Mouse (Mus musculus): ENCODE data around the gene Ankrd31. TPM values are rescaled to one million over a fixed set of nuclear protein-coding genes. Genes with fewer than 3 reads are reported as not detected.

Ankrd31 gene
- polyA plus RNA-seq (2014; fragmentation: Nextera tagmentation; extraction: Ambion mirVana) = 0.23 TPM in 1 of 2 replicates, not detected in the other

DNA sequence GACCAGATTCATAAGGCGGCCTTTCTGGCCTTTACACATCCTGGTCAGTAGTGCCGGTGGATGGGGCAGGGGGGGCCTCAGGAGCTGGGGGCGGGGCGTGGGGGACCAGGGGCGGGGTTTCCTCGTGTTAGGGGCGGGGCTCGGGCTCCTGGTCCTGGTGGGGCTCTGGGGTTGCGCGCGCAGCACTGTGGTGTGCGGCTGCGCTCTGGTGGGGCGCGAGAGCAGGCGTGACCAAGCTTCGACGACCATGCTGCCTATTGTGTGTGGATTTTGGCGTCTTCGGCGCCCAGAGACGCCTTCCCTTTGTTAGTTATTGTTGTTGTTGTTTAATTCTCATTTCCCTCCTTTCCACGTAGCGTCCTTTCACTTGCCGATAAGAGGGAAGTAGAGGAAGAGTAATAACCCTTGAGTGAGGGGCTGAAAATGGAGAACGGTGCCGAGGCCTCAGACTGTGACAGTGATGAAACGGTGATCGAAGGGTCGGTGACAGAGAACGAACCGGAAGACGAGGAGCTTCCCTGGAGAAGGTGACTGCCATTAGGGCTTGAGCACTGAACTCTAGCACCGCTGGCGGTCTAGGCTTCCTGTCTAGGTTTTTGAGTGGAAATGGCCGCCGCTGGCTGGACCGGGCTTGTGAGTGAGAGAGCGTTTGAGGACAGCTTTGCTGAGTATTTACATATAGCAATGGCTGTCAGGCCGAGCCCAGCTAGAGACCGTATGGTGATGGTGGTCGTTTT lies at the start of gene Ankrd31:
Gene Ankrd31 (plus strand): TSS at position 164 of the 737 bp plus-strand sequence.
- Histone ChIP-seq H3K4me1 (replicated peaks; ENCODE audit: control insufficient read depth, insufficient read depth, low read length) (no peaks in the 10 kb centered on the region), H3K36me3 (replicated peaks; ENCODE audit: control insufficient read depth, insufficient read depth) (no peaks in the 10 kb centered on the region), H3K9me3 (ENCODE audit: control insufficient read depth, low read length) (no peaks in the 10 kb centered on the region), H3K9ac (no peak within 1 kb of the TSS), H3K27ac (no peak within 1 kb of the TSS), H3K4me3 (replicated peaks; ENCODE audit: low read length) (no peak within 1 kb of the TSS), H3K27me3 (ENCODE audit: control insufficient read depth, insufficient read depth, low read length) (no peaks in the 10 kb centered on the region), H3K4me2 (replicated peaks) (no peak within 1 kb of the TSS)
- DNase-seq (ENCODE audit: low spot score) (no peak), ATAC-seq (ENCODE audit: low FRiP score) (no peak)
- WGBS = 89% methylated on average over 42 of the region's 42 CpGs

DNA sequence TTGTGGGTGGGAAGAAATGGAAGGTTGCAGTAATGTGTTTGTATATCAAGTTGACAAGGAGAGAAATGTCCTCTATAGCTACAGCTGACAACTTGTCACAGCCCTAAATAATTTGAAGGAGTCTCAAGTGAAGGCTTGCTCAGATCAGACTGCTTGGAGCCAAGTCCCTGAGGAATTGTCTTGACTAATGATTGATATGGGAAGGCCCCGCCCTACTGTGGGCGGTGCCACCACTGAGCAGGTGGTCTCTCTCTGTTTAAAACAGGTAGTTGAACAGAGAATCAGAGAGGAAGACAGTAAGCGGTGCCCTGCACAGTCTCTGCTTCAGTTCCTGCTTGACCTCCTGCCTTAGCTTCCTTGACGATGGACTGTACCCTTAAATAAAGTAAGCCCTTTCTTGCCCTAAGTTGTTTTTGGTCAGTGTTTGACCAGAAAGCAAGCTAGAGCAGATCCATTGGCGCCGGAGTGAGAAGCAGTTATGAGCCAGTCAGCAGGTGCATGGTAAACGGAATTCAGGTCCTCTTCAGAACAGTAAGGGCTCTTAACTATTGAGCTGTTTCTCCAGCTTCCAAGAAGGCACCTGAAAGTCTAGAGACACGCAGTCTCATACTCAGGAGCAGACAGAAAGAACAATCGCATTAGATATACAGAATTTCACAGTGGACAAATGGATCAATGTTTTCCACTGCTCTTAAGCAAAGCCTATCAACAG lies 45.3 kb upstream of the Ankrd31 start:
- Histone ChIP-seq H3K4me3 (replicated peaks; ENCODE audit: low read length) (no peak overlapping the region), H3K27ac (no peak overlapping the region), H3K9me3 (ENCODE audit: control insufficient read depth, low read length) (no peaks in the 10 kb centered on the region), H3K9ac (no peak overlapping the region), H3K27me3 (ENCODE audit: control insufficient read depth, insufficient read depth, low read length) (no peaks in the 10 kb centered on the region), H3K4me1 (replicated peaks; ENCODE audit: control insufficient read depth, insufficient read depth, low read length) (no peaks in the 10 kb centered on the region), H3K4me2 (replicated peaks) (no peak overlapping the region), H3K36me3 (replicated peaks; ENCODE audit: control insufficient read depth, insufficient read depth) (no peaks in the 10 kb centered on the region)
- no peak for DNase-seq (ENCODE audit: low spot score)
- no peak for ATAC-seq (ENCODE audit: low FRiP score)
- WGBS = 78% methylated on average over 9 of the region's 9 CpGs

DNA sequence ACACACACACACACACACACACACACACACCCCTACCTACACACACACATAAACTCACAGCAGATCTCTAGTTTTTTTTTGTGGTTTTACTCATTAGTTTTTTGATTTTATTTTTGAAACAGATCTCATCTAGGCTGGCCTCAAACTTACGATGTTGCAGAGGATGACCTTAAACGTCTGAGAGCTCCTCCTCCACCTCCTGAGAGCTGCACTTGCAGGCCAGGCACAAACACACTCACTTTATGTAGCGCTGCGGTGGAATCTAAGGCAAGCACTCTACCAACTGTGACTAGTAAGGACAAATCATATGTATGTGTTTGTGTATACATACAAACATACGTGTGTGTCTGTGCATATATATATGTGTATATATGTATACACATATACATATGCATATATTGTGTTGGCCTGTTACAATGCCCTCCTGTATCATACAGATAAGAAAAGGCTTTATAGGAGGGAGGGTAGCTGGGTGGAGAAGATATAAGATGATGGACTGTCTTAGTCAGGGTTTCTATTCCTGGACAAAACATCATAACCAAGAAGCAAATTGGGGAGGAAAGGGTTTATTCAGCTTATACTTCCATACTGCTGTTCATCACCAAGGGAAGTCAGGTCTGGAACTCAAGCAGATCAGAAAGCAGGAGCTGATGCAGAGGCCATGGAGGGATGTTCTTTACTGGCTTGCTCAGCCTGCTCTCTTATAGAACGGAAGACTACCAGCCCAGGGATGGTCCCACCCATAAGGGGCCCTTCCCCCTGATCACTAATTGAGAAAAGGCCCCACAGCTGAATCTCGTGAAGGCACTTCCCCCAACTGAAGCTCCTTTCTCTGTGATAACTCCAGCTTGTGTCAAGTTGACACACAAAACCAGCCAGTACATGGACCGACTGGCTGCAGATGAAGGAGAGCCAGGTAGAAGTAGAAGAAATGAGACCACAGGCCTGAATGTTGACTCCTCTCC lies 38.5 kb upstream of the Ankrd31 start:
- no peak for ATAC-seq (ENCODE audit: low FRiP score)
- WGBS = 83% methylated on average over 8 of the region's 8 CpGs

DNA sequence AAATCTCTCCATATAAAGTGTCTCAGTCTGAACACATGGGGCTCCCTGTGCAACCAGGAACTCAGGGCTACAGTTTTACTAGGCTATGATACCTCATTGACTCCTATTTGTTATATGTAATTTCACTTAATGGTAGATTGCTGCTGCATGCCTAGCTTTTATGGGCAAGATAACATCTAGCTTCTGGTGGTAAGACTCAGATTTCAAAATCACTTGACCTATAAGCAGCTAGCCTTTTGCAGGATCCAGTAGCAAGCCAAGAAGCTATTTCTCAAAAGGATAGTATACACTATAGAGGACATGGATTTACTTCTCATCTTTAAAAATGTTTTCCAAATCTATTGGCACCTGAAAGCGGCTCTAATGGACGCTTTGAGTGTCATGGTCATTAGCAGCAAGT lies 31.8 kb upstream of the Ankrd31 start:
- DNase-seq (ENCODE audit: low spot score) (no peak), ATAC-seq (ENCODE audit: low FRiP score) (no peak)
- no peaks in the 10 kb centered on the region for H3K36me3 ChIP-seq (replicated peaks; ENCODE audit: control insufficient read depth, insufficient read depth)
- H3K27ac ChIP-seq = no peak overlapping the region
- WGBS = 97% methylated on average over 2 of the region's 2 CpGs
- H3K4me3 ChIP-seq (replicated peaks; ENCODE audit: low read length) = no peak overlapping the region
- H3K9ac ChIP-seq = no peak overlapping the region
- H3K4me2 ChIP-seq (replicated peaks) = no peak overlapping the region
- H3K27me3 ChIP-seq (ENCODE audit: control insufficient read depth, insufficient read depth, low read length) = no peaks in the 10 kb centered on the region
- H3K9me3 ChIP-seq (ENCODE audit: control insufficient read depth, low read length) = no peaks in the 10 kb centered on the region
- H3K4me1 ChIP-seq (replicated peaks; ENCODE audit: control insufficient read depth, insufficient read depth, low read length) = no peaks in the 10 kb centered on the region

More for the DNA sequence above, 38.5 kb upstream of the Ankrd31 start:
- Histone ChIP-seq H3K9ac (no peak overlapping the region), H3K4me1 (replicated peaks; ENCODE audit: control insufficient read depth, insufficient read depth, low read length) (no peaks in the 10 kb centered on the region), H3K27ac (no peak overlapping the region), H3K4me3 (replicated peaks; ENCODE audit: low read length) (no peak overlapping the region), H3K9me3 (ENCODE audit: control insufficient read depth, low read length) (no peaks in the 10 kb centered on the region), H3K4me2 (replicated peaks) (no peak overlapping the region), H3K36me3 (replicated peaks; ENCODE audit: control insufficient read depth, insufficient read depth) (no peaks in the 10 kb centered on the region), H3K27me3 (ENCODE audit: control insufficient read depth, insufficient read depth, low read length) (no peaks in the 10 kb centered on the region)
- no peak for DNase-seq (ENCODE audit: low spot score)

DNA sequence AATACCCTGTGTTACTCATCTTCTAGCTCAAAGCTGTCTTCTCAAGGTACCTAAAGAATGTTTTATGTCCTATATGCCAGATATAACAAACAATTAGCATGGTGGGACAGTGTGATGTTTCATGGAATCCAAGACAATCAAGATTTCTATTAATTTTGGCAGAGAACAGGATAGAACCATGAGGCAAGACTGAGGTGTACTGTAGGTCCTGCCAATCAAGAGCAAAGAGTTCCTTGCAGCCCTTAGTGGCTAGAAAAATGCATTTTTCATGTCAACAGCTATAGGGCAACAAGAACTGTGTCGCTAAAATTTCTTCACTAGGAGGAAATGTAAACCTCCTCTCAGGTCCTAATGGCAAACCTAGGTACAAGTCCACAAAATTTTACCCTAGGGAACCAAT lies 30.3 kb upstream of the Ankrd31 start:
- WGBS = 80% methylated on average over 1 of the region's 1 CpGs
- Histone ChIP-seq H3K27me3 (ENCODE audit: control insufficient read depth, insufficient read depth, low read length) (no peaks in the 10 kb centered on the region), H3K36me3 (replicated peaks; ENCODE audit: control insufficient read depth, insufficient read depth) (no peaks in the 10 kb centered on the region), H3K9me3 (ENCODE audit: control insufficient read depth, low read length) (no peaks in the 10 kb centered on the region), H3K9ac (no peak overlapping the region), H3K4me1 (replicated peaks; ENCODE audit: control insufficient read depth, insufficient read depth, low read length) (no peaks in the 10 kb centered on the region), H3K27ac (no peak overlapping the region), H3K4me3 (replicated peaks; ENCODE audit: low read length) (no peak overlapping the region), H3K4me2 (replicated peaks) (no peak overlapping the region)
- DNase-seq (ENCODE audit: low spot score) = no peak
- ATAC-seq (ENCODE audit: low FRiP score) = no peak

DNA sequence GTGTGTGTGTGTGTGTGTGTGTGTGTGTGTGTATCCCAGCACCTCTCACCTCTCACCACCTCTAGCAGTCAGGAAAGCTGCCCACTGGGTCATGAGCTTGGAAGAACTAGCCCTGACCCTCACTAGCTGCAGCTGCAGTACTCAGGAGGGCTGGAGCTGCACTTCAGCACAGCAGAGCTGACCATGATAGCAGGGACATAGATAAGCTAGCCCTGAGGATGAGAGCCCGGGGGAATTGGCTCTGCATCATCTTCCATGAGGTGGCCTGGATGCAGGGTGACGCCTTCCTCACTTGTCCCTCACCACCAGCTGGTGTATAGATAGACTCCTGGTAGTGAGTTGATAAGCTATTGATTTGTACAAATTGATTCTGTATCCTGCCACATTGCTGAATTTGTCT lies 28.1 kb upstream of the Ankrd31 start:
- Histone ChIP-seq H3K4me2 (replicated peaks) (no peak overlapping the region), H3K36me3 (replicated peaks; ENCODE audit: control insufficient read depth, insufficient read depth) (no peaks in the 10 kb centered on the region), H3K9ac (no peak overlapping the region), H3K9me3 (ENCODE audit: control insufficient read depth, low read length) (no peaks in the 10 kb centered on the region), H3K4me3 (replicated peaks; ENCODE audit: low read length) (no peak overlapping the region), H3K27me3 (ENCODE audit: control insufficient read depth, insufficient read depth, low read length) (no peaks in the 10 kb centered on the region), H3K4me1 (replicated peaks; ENCODE audit: control insufficient read depth, insufficient read depth, low read length) (no peaks in the 10 kb centered on the region), H3K27ac (no peak overlapping the region)
- WGBS = 93% methylated on average over 2 of the region's 2 CpGs
- no peak for DNase-seq (ENCODE audit: low spot score)
- ATAC-seq (ENCODE audit: low FRiP score) = no peak

DNA sequence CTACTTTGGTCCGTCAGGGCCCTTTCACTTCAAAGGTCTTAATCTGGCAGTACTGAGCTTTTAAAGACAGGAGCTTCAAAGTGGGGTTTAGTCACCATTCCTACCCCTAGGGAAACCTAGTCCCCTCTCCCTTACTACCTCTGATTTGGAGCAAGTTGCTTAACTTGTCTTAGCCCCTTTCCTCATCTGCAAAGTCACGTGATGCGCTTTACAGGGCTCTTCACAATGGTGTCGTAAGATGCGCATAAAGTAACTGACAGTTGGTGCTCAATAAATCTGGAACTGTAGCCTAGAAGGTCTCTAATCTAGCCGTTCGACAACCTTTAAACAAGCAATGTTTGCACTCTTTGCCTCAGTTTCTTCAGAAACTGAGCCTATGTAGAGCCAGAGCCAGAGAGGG lies 19.8 kb upstream of the Ankrd31 start:
- Histone ChIP-seq H3K9ac (no peak overlapping the region), H3K4me3 (replicated peaks; ENCODE audit: low read length) (no peak overlapping the region), H3K36me3 (replicated peaks; ENCODE audit: control insufficient read depth, insufficient read depth) (no peaks in the 10 kb centered on the region), H3K4me2 (replicated peaks) (no peak overlapping the region), H3K27ac (no peak overlapping the region), H3K27me3 (ENCODE audit: control insufficient read depth, insufficient read depth, low read length) (no peaks in the 10 kb centered on the region), H3K4me1 (replicated peaks; ENCODE audit: control insufficient read depth, insufficient read depth, low read length) (no peaks in the 10 kb centered on the region), H3K9me3 (ENCODE audit: control insufficient read depth, low read length) (no peaks in the 10 kb centered on the region)
- DNase-seq (ENCODE audit: low spot score) (no peak), ATAC-seq (ENCODE audit: low FRiP score) (no peak)
- WGBS = 86% methylated on average over 7 of the region's 7 CpGs

DNA sequence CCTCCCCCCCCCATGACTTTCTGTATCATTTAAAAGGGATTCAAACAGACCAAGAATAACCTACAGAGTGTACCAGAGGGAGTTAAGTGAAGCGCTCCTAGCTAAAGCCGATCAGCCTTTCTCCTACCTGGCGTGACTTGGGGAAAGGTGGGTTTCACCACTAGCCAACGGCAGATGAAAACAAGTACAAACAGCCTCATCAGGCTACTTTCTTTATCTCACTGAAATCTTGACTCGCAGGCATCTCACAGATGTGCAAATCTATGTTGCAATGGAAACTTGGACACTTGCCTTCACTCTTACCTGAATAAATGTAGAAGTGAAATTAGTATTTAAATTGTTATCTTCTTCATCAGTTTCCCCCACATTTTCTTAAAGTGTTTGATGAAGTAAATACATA lies 18.9 kb upstream of the Ankrd31 start:
- no peaks in the 10 kb centered on the region for H3K36me3 ChIP-seq (replicated peaks; ENCODE audit: control insufficient read depth, insufficient read depth)
- ATAC-seq (ENCODE audit: low FRiP score) = no peak
- no peaks in the 10 kb centered on the region for H3K4me1 ChIP-seq (replicated peaks; ENCODE audit: control insufficient read depth, insufficient read depth, low read length)
- no peak for DNase-seq (ENCODE audit: low spot score)
- 96% methylated on average over 5 of the region's 5 CpGs for WGBS
- no peaks in the 10 kb centered on the region for H3K27me3 ChIP-seq (ENCODE audit: control insufficient read depth, insufficient read depth, low read length)
- H3K4me3 ChIP-seq (replicated peaks; ENCODE audit: low read length) = no peak overlapping the region
- H3K4me2 ChIP-seq (replicated peaks) = no peak overlapping the region
- no peak overlapping the region for H3K9ac ChIP-seq
- H3K27ac ChIP-seq = no peak overlapping the region
- no peaks in the 10 kb centered on the region for H3K9me3 ChIP-seq (ENCODE audit: control insufficient read depth, low read length)

DNA sequence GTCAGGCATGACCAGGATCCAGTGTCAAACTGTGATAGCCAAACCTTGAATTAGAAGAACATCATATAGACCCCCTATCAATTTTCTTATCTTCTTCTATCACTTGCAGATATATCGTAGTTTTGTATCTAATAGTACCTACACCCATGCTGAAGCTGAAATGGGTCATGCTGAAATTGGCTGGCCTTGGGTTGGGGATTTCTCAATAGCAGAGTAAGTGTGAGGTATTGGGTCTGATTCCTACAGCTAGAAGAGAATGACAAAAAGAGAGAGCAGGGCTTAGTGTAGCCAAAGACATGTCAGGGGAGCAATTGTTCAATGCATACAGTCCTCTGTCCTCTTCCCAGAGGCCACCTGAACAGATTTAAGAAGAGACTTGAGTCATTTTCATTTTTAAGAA lies 18.0 kb upstream of the Ankrd31 start:
- Histone ChIP-seq H3K27me3 (ENCODE audit: control insufficient read depth, insufficient read depth, low read length) (no peaks in the 10 kb centered on the region), H3K4me1 (replicated peaks; ENCODE audit: control insufficient read depth, insufficient read depth, low read length) (no peaks in the 10 kb centered on the region), H3K9ac (no peak overlapping the region), H3K27ac (no peak overlapping the region), H3K36me3 (replicated peaks; ENCODE audit: control insufficient read depth, insufficient read depth) (no peaks in the 10 kb centered on the region), H3K9me3 (ENCODE audit: control insufficient read depth, low read length) (no peaks in the 10 kb centered on the region), H3K4me2 (replicated peaks) (no peak overlapping the region), H3K4me3 (replicated peaks; ENCODE audit: low read length) (no peak overlapping the region)
- ATAC-seq (ENCODE audit: low FRiP score) (no peak), DNase-seq (ENCODE audit: low spot score) (no peak)
- WGBS = 98% methylated on average over 1 of the region's 1 CpGs

Measured in hindbrain, embryonic 14.5 days (tissue).